Mouse (Mus musculus) ES-E14 (cell line): ENCODE measurements around the gene Fam169b. TPM values are rescaled to one million over a fixed set of nuclear protein-coding genes. Genes with fewer than 3 reads are reported as not detected.

Source experiments
- DNase-seq: peaks from one replicate; pipeline ENCODE4 v3.0.0-alpha.2; 2013; ENCODE audit warnings: low read depth, low spot score
- H3K27ac ChIP-seq: 2 replicates; pipeline ENCODE4 v1.5.1; 2012; ENCODE audit warnings: low read depth, mild to moderate bottlenecking, low read length, moderate library complexity, mixed read lengths; ENCODE audit not compliant: poor library complexity, insufficient read depth, severe bottlenecking
- H3K36me3 ChIP-seq: 2 replicates; pipeline ENCODE4 v1.6.1; 2012; ENCODE audit warnings: mild to moderate bottlenecking, low read length, moderate library complexity, mixed read lengths; ENCODE audit not compliant: control insufficient read depth, poor library complexity, insufficient read depth, severe bottlenecking
- H3K4me1 ChIP-seq, 2 experiments: fragments of 150-350 bp in 1 of 2; sonication (generic) in 1 of 2; 2 replicates each; pipeline ENCODE4 v1.6.1; 2012; ENCODE audit warnings: low read length in 2 of 2, mild to moderate bottlenecking in 1 of 2, mixed read lengths in 1 of 2; ENCODE audit not compliant: control insufficient read depth in 2 of 2, insufficient read depth in 2 of 2, poor library complexity in 1 of 2
- H3K4me3 ChIP-seq, 2 experiments: fragments of 150-350 bp in 1 of 2; sonication (generic) in 1 of 2; 2 replicates each; pipeline ENCODE4 v1.5.1; 2012; ENCODE audit warnings: low read length in 2 of 2, low read depth in 1 of 2, mild to moderate bottlenecking in 1 of 2, mixed read lengths in 1 of 2; ENCODE audit not compliant: insufficient read depth in 1 of 2, poor library complexity in 1 of 2, severe bottlenecking in 1 of 2
- H3K9ac ChIP-seq: 2 replicates; pipeline ENCODE4 v1.6.1; 2012; ENCODE audit warnings: low read depth, mild to moderate bottlenecking, low read length, mixed read lengths; ENCODE audit not compliant: poor library complexity, insufficient read depth, severe bottlenecking
- H3K9me3 ChIP-seq: fragments of 150-350 bp; sonication (generic); 2 replicates; pipeline ENCODE4 v1.6.1; 2012; ENCODE audit warnings: low read depth, mild to moderate bottlenecking, low read length; ENCODE audit not compliant: control insufficient read depth, insufficient read depth
- CHD2 ChIP-seq: IDR thresholded peaks from 2 replicates; pipeline ENCODE4 v1.6.1; 2014; ENCODE audit warnings: mild to moderate bottlenecking, low read depth, low read length, inconsistent platforms
- HCFC1 ChIP-seq: IDR thresholded peaks from 2 replicates; pipeline ENCODE4 v1.6.1; 2012; ENCODE audit warnings: low read length, inconsistent platforms, borderline replicate concordance; ENCODE audit not compliant: insufficient read depth
- MAFK ChIP-seq: IDR thresholded peaks from 2 replicates; pipeline ENCODE4 v1.6.1; 2014; ENCODE audit warnings: mild to moderate bottlenecking, low read depth, low read length, inconsistent platforms; ENCODE audit not compliant: insufficient read depth
- ZC3H11A ChIP-seq: IDR thresholded peaks from 2 replicates; pipeline ENCODE4 v1.6.1; 2012; ENCODE audit warnings: low read depth, mild to moderate bottlenecking, inconsistent platforms, low read length, borderline replicate concordance
- ZNF384 ChIP-seq: IDR thresholded peaks from 2 replicates; pipeline ENCODE4 v1.6.1; 2012; ENCODE audit warnings: low read depth, low read length, inconsistent platforms
- in situ Hi-C, 2 experiments: fragments of 600-800 bp; cut with MboI; formaldehyde crosslinking; loops; one replicate each; pipeline ENCODE4 v1.15.1; 2025; ENCODE audit warnings: low sequenced_read_pairs in 2 of 2, inconsistent platforms in 1 of 2; ENCODE audit not compliant: unreplicated experiment in 2 of 2
- total RNA-seq: library from RNA; depleted of rRNA; stranded (reverse); fragments of 300-350 nt; gene quantifications from 2 replicates; pipeline ENCODE4 v1.2.3, GENCODE M21; 2012; rRNA removed

The Fam169b gene
- total RNA-seq, result 3.6 and 5.7 TPM in 2 replicates

DNA sequence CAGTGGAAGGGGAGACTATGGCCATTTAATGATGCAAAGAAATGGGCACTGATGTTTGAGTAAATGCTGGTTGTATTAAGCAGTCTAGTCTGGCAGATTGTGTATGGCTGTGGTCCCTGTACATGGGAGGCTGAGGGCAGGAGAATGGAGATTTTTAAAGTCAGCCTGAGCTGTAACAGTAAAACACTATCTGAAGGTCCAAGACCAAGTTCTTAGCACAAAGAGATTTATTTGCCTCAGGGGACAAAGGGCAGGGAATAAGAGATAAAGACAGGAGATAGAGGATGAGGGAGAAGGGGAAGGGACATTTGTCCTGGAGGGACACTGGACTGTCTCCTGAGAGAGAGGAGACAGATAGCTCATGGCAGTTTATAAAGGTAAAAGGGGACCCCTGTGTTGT lies at the start of gene Fam169b:
TSS of gene Fam169b (plus strand) at position 325 of the 400 bp plus-strand sequence.
- in situ Hi-C loops, result no loop called here
- no peak for TF ChIP-seq CHD2
- no peak for TF ChIP-seq HCFC1
- TF ChIP-seq ZNF384, result no peak
- TF ChIP-seq MAFK, result no peak
- no peak for TF ChIP-seq ZC3H11A
- H3K9ac ChIP-seq, result no peak within 1 kb of the TSS

DNA sequence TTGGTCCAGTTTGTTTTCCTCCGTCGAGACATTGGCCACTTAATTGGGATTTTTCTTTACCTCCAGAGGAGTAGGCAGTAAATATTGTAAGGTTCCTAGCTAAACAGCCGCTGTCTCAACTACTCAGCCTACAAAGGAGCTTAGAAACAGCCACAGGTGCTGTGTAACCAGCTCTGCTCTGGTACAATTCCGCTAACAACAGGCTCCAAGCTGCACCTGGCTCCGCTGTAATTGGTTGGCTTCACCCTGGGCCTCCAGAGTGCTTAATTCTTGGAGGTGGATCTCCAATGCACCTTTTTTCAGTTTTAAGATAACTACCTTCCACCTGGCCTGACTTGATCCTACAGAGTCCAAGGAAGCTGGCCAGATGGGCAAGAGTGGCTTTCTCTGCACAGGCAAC lies 49.6 kb upstream of the Fam169b start:
- no peaks in the 10 kb centered on the region for H3K36me3 ChIP-seq
- H3K4me3 ChIP-seq, result no peak overlapping the region
- DNase-seq, result no peak
- peaks cover 0 to 17% of the 10 kb centered on the region in 2 experiments; a peak in 2 of 4 replicates for H3K4me1 ChIP-seq
- H3K27ac ChIP-seq, result no peak overlapping the region
- in situ Hi-C loops, result no loop called here
- no peaks in the 10 kb centered on the region for H3K9me3 ChIP-seq
- H3K9ac ChIP-seq, result no peak overlapping the region
- no peak for TF ChIP-seq MAFK
- no peak for TF ChIP-seq CHD2
- TF ChIP-seq HCFC1, result no peak
- TF ChIP-seq ZNF384, result no peak
- no peak for TF ChIP-seq ZC3H11A

More for the DNA sequence above, at the start of gene Fam169b:
- Histone ChIP-seq H3K4me1 (peaks cover 3 to 12% of the 10 kb centered on the region in 2 experiments; a peak in 2 of 4 replicates), H3K36me3 (no peaks in the 10 kb centered on the region), H3K9me3 (no peaks in the 10 kb centered on the region), H3K4me3 (no peak within 1 kb of the TSS), H3K27ac (peak within 1 kb of the TSS; percentile 60; the same call in 1 of the 2 replicates)
- no peak for DNase-seq

DNA sequence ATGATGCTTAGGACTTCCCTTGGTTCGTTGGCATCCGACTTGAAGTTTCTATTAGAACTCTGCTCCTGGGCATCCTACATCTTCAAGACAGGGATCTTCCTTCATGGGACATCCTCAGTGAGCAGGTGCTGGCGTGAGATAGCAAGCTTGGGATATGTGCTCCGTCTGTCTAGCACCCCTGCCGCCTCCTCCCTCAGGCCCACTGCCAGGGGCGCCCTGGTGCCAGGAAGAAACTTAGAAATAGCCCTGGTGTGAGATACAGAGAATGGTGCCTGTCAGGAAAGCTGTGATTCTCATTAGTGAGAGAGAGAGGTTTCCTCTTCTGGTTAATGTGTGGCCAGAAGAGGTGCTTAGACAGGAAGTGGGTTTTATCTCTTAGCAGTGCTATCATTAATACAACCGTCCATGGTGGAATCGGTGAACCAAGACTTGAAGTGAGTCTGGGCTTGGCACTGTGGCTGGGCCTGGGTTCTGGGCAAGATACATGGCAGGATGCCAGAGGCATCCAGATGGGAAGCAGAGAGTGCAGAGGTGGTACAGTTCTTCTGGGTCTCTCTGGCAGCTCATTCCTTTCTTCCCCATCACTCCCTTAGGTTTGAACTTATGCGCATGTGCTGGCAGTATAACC lies 48.1 kb upstream of the Fam169b start:
- DNase-seq, result no peak
- no peak for TF ChIP-seq HCFC1
- TF ChIP-seq ZNF384, result no peak
- no peak for TF ChIP-seq ZC3H11A
- TF ChIP-seq MAFK, result no peak
- Histone ChIP-seq H3K9me3 (no peaks in the 10 kb centered on the region), H3K27ac (no peak overlapping the region), H3K4me1 (peaks cover 0 to 19% of the 10 kb centered on the region in 2 experiments; a peak in 2 of 4 replicates), H3K36me3 (no peaks in the 10 kb centered on the region), H3K9ac (no peak overlapping the region), H3K4me3 (no peak overlapping the region)
- in situ Hi-C loops, result no loop called here

DNA sequence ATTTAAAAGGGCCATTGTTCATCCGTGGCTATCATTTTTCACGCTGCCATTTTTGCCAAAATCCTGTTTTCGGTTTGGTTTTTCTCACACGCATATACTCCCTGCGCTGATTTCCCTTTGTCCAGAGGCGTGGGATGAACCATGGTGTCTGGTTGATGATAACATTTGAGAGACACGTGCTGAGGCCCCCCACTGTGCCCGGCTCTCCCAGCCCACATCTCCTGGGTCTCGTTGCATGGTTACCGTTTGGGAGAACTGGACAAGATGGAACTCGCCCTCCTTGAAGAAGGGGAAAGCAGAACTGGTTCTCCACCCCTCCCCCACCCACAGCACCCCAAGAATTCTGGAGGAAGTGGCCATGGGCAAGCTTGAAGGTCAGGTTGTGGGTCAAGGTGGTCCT lies 46.6 kb upstream of the Fam169b start:
- Histone ChIP-seq H3K9ac (no peak overlapping the region), H3K4me1 (peaks cover 0 to 19% of the 10 kb centered on the region in 2 experiments; a peak in 2 of 4 replicates), H3K27ac (no peak overlapping the region), H3K4me3 (no peak overlapping the region), H3K36me3 (no peaks in the 10 kb centered on the region), H3K9me3 (no peaks in the 10 kb centered on the region)
- TF ChIP-seq HCFC1 (no peak), ZC3H11A (no peak), CHD2 (no peak), MAFK (no peak), ZNF384 (no peak)
- no peak for DNase-seq
- in situ Hi-C loops, result no loop called here
